Mouse (Mus musculus): ENCODE data around the gene Trak1. TPM values are rescaled to one million over a fixed set of nuclear protein-coding genes. Genes with fewer than 3 reads are reported as not detected.
A peak's percentile ranks its signal among the peaks of the same experiment; 100 is the strongest.

Gene Trak1
- polyA plus RNA-seq, 1 experiment: 31.0 TPM

- H3K27me3 ChIP-seq (ENCODE audit: control insufficient read depth, insufficient read depth, low read length): no peaks in the 10 kb centered on the region
- H3K36me3 ChIP-seq (ENCODE audit: control insufficient read depth, insufficient read depth, low read length): no peaks in the 10 kb centered on the region
- H3K4me1 ChIP-seq (ENCODE audit: control insufficient read depth, insufficient read depth, insufficient read length): peaks cover 36% of the 10 kb centered on the region
- peak overlapping the region; percentile 78 for H3K27ac ChIP-seq (ENCODE audit: insufficient read depth, low read length)
- DNase-seq (ENCODE audit: low read depth in 1 of 2, low spot score in 2 of 2): peak; percentile 29 to 58
- WGBS: 61% methylated on average over 22 of the region's 22 CpGs
- peak overlapping the region; percentile 40; the same call in 1 of the 2 replicates for H3K4me3 ChIP-seq (ENCODE audit: extremely low read depth, insufficient read depth, insufficient read length)
- no peak for TF ChIP-seq CTCF (IDR thresholded peaks at IDR 0.05; ENCODE audit: extremely low read depth, insufficient read depth, insufficient read length, insufficient replicate concordance)
- TF ChIP-seq POLR2A (IDR thresholded peaks at IDR 0.05; ENCODE audit: low read depth, low read length): no peak
Measured at GRCm38 (mm10) chr9:121301041-121301920, 4.0 kb downstream of the Trak1 start.

GRCm38 (mm10) chr9:121302543-121302942, 5.2 kb downstream of the Trak1 start:
- Histone ChIP-seq H3K36me3 (ENCODE audit: control insufficient read depth, insufficient read depth, low read length) (no peaks in the 10 kb centered on the region), H3K27me3 (ENCODE audit: control insufficient read depth, insufficient read depth, low read length) (no peaks in the 10 kb centered on the region), H3K4me3 (ENCODE audit: extremely low read depth, insufficient read depth, insufficient read length) (no peak overlapping the region), H3K4me1 (ENCODE audit: control insufficient read depth, insufficient read depth, insufficient read length) (peaks cover 33% of the 10 kb centered on the region), H3K27ac (ENCODE audit: insufficient read depth, low read length) (no peak overlapping the region)
- DNase-seq (ENCODE audit: low read depth in 1 of 2, low spot score in 2 of 2): no peak
- TF ChIP-seq CTCF (IDR thresholded peaks at IDR 0.05; ENCODE audit: extremely low read depth, insufficient read depth, insufficient read length, insufficient replicate concordance): no peak
- WGBS: 81% methylated on average over 7 of the region's 8 CpGs

DNA sequence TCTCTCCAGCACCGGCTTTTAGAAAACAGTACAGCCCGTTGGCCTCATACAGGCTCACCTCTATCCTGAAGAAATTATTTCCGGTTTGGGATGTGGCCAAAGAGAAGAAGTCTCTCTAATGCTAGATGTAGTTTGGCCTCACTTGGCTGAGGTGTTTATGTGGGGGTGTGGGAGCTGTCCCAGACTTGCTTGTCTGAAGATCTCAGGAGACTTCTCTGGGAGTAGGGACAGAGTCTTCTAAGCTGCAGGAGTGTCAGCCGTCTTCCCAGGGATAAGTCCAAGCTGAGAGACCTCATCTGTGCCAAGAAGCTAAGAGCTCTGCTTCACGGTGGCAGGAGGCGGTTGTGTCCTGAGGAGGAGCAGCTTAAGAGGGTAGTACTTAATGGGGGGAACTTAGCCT, 5.8 kb downstream of the Trak1 start:
- peaks cover 33% of the 10 kb centered on the region for H3K4me1 ChIP-seq (ENCODE audit: control insufficient read depth, insufficient read depth, insufficient read length)
- no peaks in the 10 kb centered on the region for H3K36me3 ChIP-seq (ENCODE audit: control insufficient read depth, insufficient read depth, low read length)
- TF ChIP-seq CTCF (IDR thresholded peaks at IDR 0.05; ENCODE audit: extremely low read depth, insufficient read depth, insufficient read length, insufficient replicate concordance) (no peak), POLR2A (IDR thresholded peaks at IDR 0.05; ENCODE audit: low read depth, low read length) (no peak)
- no peaks in the 10 kb centered on the region for H3K27me3 ChIP-seq (ENCODE audit: control insufficient read depth, insufficient read depth, low read length)
- whole genome bisulfite sequencing: 79% methylated on average over 6 of the region's 6 CpGs
- no peak overlapping the region for H3K4me3 ChIP-seq (ENCODE audit: extremely low read depth, insufficient read depth, insufficient read length)
- DNase-seq (ENCODE audit: low read depth in 1 of 2, low spot score in 2 of 2): no peak
- H3K27ac ChIP-seq (ENCODE audit: insufficient read depth, low read length): no peak overlapping the region

- Histone ChIP-seq H3K4me1 (ENCODE audit: control insufficient read depth, insufficient read depth, insufficient read length) (peaks cover 30% of the 10 kb centered on the region), H3K4me3 (ENCODE audit: extremely low read depth, insufficient read depth, insufficient read length) (no peak overlapping the region), H3K27ac (ENCODE audit: insufficient read depth, low read length) (no peak overlapping the region), H3K27me3 (ENCODE audit: control insufficient read depth, insufficient read depth, low read length) (no peaks in the 10 kb centered on the region), H3K36me3 (ENCODE audit: control insufficient read depth, insufficient read depth, low read length) (no peaks in the 10 kb centered on the region)
- TF ChIP-seq CTCF (IDR thresholded peaks at IDR 0.05; ENCODE audit: extremely low read depth, insufficient read depth, insufficient read length, insufficient replicate concordance) (no peak), POLR2A (IDR thresholded peaks at IDR 0.05; ENCODE audit: low read depth, low read length) (no peak)
- DNase-seq (ENCODE audit: low read depth in 1 of 2, low spot score in 2 of 2): no peak
- 61% methylated on average over 9 of the region's 9 CpGs for WGBS
Measured at GRCm38 (mm10) chr9:121303748-121304147, 6.4 kb downstream of the Trak1 start.

- H3K27me3 ChIP-seq (ENCODE audit: control insufficient read depth, insufficient read depth, low read length): no peaks in the 10 kb centered on the region
- WGBS: 68% methylated on average over 10 of the region's 10 CpGs
- H3K27ac ChIP-seq (ENCODE audit: insufficient read depth, low read length): no peak overlapping the region
- no peak overlapping the region for H3K4me3 ChIP-seq (ENCODE audit: extremely low read depth, insufficient read depth, insufficient read length)
- no peak for TF ChIP-seq CTCF (IDR thresholded peaks at IDR 0.05; ENCODE audit: extremely low read depth, insufficient read depth, insufficient read length, insufficient replicate concordance)
- TF ChIP-seq POLR2A (IDR thresholded peaks at IDR 0.05; ENCODE audit: low read depth, low read length): no peak
- H3K4me1 ChIP-seq (ENCODE audit: control insufficient read depth, insufficient read depth, insufficient read length): peaks cover 27% of the 10 kb centered on the region
- H3K36me3 ChIP-seq (ENCODE audit: control insufficient read depth, insufficient read depth, low read length): no peaks in the 10 kb centered on the region
- DNase-seq (ENCODE audit: low read depth in 1 of 2, low spot score in 2 of 2): no peak
Measured at GRCm38 (mm10) chr9:121304520-121304919, 7.2 kb downstream of the Trak1 start.

GRCm38 (mm10) chr9:121305456-121305855, 8.2 kb downstream of the Trak1 start:
- Histone ChIP-seq H3K36me3 (ENCODE audit: control insufficient read depth, insufficient read depth, low read length) (no peaks in the 10 kb centered on the region), H3K4me1 (ENCODE audit: control insufficient read depth, insufficient read depth, insufficient read length) (peaks cover 18% of the 10 kb centered on the region), H3K27me3 (ENCODE audit: control insufficient read depth, insufficient read depth, low read length) (no peaks in the 10 kb centered on the region), H3K27ac (ENCODE audit: insufficient read depth, low read length) (no peak overlapping the region), H3K4me3 (ENCODE audit: extremely low read depth, insufficient read depth, insufficient read length) (no peak overlapping the region)
- DNase-seq (ENCODE audit: low read depth in 1 of 2, low spot score in 2 of 2): no peak
- TF ChIP-seq POLR2A (IDR thresholded peaks at IDR 0.05; ENCODE audit: low read depth, low read length): no peak
- WGBS: 62% methylated on average over 4 of the region's 4 CpGs

DNA sequence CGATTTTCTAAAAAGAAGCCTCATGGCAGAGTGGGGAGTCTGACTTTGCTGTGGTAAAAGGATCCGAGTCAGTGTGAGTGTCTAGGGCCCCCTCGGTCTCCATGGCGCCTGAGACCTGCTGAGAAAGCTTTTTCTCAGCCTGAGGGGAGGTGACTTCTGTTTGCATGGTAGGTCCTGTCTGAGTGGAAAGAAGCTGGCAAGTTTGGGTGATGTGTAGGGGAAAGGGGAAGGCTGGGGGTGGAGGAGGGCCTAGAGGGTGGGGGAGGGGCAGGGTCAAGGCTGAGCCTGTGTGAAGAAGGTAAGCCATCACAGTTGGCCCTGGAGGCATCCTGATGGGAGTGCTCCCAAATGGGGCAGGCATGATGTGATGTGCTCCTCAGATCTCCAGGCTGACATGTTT, 12.0 kb downstream of the Trak1 start:
- no peak for DNase-seq (ENCODE audit: low read depth in 1 of 2, low spot score in 2 of 2)
- Histone ChIP-seq H3K27me3 (ENCODE audit: control insufficient read depth, insufficient read depth, low read length) (no peaks in the 10 kb centered on the region), H3K36me3 (ENCODE audit: control insufficient read depth, insufficient read depth, low read length) (no peaks in the 10 kb centered on the region), H3K4me1 (ENCODE audit: control insufficient read depth, insufficient read depth, insufficient read length) (peaks cover 12% of the 10 kb centered on the region), H3K4me3 (ENCODE audit: extremely low read depth, insufficient read depth, insufficient read length) (no peak overlapping the region), H3K27ac (ENCODE audit: insufficient read depth, low read length) (no peak overlapping the region)
- WGBS: 71% methylated on average over 4 of the region's 4 CpGs
- TF ChIP-seq POLR2A (IDR thresholded peaks at IDR 0.05; ENCODE audit: low read depth, low read length): no peak
- TF ChIP-seq CTCF (IDR thresholded peaks at IDR 0.05; ENCODE audit: extremely low read depth, insufficient read depth, insufficient read length, insufficient replicate concordance): no peak
